Mouse (Mus musculus): ENCODE measurements around the gene Gm12845. TPM values are rescaled to one million over a fixed set of nuclear protein-coding genes. Genes with fewer than 3 reads are reported as not detected.

Gm12845 gene
- not detected in 2 replicates for polyA plus RNA-seq (2015; fragmentation: Nextera tagmentation; extraction: Ambion mirVana)

DNA sequence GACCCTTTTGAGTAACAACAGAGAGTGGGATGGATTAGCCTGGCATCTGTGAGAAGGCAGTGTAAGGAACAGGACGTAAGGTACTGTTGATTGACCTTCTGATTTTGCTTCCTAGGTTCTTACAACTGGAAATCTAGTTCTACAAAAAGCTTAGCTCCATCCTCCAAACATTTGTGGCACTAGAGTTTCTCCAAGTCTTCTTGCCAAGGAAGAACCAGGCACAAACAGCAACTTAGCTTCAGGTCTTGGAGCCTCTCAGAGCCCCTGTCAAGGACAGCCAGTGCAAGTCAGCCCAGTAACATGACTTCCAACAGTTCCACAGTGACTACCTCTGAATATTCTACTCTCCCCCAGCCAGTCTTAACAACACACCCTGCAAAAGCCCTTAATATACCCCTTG lies at the start of gene Gm12845:
TSS of gene Gm12845 (plus strand) at position 301 of the 400 bp plus-strand sequence.
- 77% methylated on average over 1 of the region's 1 CpGs for WGBS

DNA sequence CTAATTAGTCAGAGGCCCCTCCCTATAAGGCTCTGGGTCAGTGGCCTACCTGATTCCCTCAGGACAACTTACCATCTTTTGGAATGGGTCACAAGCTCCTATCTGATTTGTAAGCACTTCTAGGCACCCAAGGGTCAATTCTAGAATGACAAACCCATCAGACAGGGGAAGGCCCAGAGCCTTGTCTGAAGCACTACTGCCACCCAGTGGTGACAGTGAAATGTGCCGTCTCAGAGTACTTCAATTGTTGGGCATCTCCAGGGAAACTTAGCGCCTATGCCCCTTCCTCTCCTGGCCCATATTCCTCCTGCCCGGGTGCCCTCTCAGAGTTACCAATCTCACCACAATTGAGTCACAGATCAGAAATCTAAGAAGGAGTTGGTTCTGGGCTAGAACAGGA lies 47.3 kb upstream of the Gm12845 start:
- ATAC-seq: peak; percentile 37
- no peak overlapping the region for H3K4me3 ChIP-seq (ENCODE audit: low read depth, low read length)
- H3K9me3 ChIP-seq (ENCODE audit: low read length): no peaks in the 10 kb centered on the region
- DNase-seq (ENCODE audit: low spot score): peak; percentile 74
- H3K27me3 ChIP-seq (replicated peaks; ENCODE audit: insufficient read depth, low read length): no peaks in the 10 kb centered on the region
- H3K4me1 ChIP-seq (ENCODE audit: insufficient read depth, low read depth, low read length): peaks cover 6% of the 10 kb centered on the region; the same call in 1 of the 2 replicates
- WGBS: 23% methylated on average over 3 of the region's 3 CpGs
- peaks cover 36% of the 10 kb centered on the region; the same call in 1 of the 2 replicates for H3K36me3 ChIP-seq (ENCODE audit: insufficient read depth, low read length)
- no peak overlapping the region for H3K9ac ChIP-seq (replicated peaks; ENCODE audit: low read depth)
- H3K27ac ChIP-seq (ENCODE audit: low read length): no peak overlapping the region
- TF ChIP-seq EP300 (IDR thresholded peaks at IDR 0.05) (no peak), CTCF (IDR thresholded peaks at IDR 0.05) (peak; percentile 94)
- H3K4me2 ChIP-seq (replicated peaks; ENCODE audit: low read depth, low read length): no peak overlapping the region

More for the DNA sequence above, at the start of gene Gm12845:
- Histone ChIP-seq H3K4me2 (replicated peaks; ENCODE audit: low read depth, low read length) (no peak within 1 kb of the TSS), H3K9ac (replicated peaks; ENCODE audit: low read depth) (no peak within 1 kb of the TSS), H3K27ac (ENCODE audit: low read length) (no peak within 1 kb of the TSS), H3K4me1 (ENCODE audit: insufficient read depth, low read depth, low read length) (no peaks in the 10 kb centered on the region), H3K9me3 (ENCODE audit: low read length) (no peaks in the 10 kb centered on the region), H3K36me3 (ENCODE audit: insufficient read depth, low read length) (no peaks in the 10 kb centered on the region), H3K27me3 (replicated peaks; ENCODE audit: insufficient read depth, low read length) (no peaks in the 10 kb centered on the region), H3K4me3 (ENCODE audit: low read depth, low read length) (no peak within 1 kb of the TSS)
- TF ChIP-seq CTCF (IDR thresholded peaks at IDR 0.05): no peak
- TF ChIP-seq EP300 (IDR thresholded peaks at IDR 0.05): no peak
- ATAC-seq (no peak), DNase-seq (ENCODE audit: low spot score) (no peak)

DNA sequence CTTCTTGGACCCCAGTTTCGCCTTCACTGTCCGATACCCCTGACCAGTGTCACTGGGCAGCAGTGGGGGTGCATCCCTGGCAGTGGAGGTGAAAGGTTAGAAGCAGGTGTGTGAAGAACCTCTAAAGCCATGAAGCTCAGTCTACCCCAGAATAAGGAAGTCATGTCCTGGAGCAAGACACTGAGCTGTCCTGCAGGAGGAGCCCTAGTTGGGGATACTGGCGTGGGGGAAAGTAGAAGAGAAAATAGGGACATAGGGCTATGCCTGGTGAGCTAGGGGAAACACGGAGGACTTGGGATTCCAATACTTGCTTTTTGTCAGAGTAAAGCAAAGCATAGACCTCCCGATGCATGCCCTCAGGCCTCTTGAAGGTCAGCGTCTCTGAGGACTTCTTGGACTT lies 43.2 kb upstream of the Gm12845 start:
- Histone ChIP-seq H3K27ac (ENCODE audit: low read length) (no peak overlapping the region), H3K27me3 (replicated peaks; ENCODE audit: insufficient read depth, low read length) (no peaks in the 10 kb centered on the region), H3K4me2 (replicated peaks; ENCODE audit: low read depth, low read length) (peak overlapping the region; percentile 73; the same call in 1 of the 2 replicates), H3K9ac (replicated peaks; ENCODE audit: low read depth) (no peak overlapping the region), H3K36me3 (ENCODE audit: insufficient read depth, low read length) (peaks cover 14% of the 10 kb centered on the region; the same call in 1 of the 2 replicates), H3K4me1 (ENCODE audit: insufficient read depth, low read depth, low read length) (peaks cover 6% of the 10 kb centered on the region; the same call in 1 of the 2 replicates), H3K4me3 (ENCODE audit: low read depth, low read length) (peak overlapping the region; percentile 78; the same call in 1 of the 2 replicates), H3K9me3 (ENCODE audit: low read length) (no peaks in the 10 kb centered on the region)
- WGBS: 76% methylated on average over 6 of the region's 6 CpGs
- no peak for DNase-seq (ENCODE audit: low spot score)
- ATAC-seq: no peak
- TF ChIP-seq EP300 (IDR thresholded peaks at IDR 0.05) (no peak), CTCF (IDR thresholded peaks at IDR 0.05) (peak; percentile 31)

DNA sequence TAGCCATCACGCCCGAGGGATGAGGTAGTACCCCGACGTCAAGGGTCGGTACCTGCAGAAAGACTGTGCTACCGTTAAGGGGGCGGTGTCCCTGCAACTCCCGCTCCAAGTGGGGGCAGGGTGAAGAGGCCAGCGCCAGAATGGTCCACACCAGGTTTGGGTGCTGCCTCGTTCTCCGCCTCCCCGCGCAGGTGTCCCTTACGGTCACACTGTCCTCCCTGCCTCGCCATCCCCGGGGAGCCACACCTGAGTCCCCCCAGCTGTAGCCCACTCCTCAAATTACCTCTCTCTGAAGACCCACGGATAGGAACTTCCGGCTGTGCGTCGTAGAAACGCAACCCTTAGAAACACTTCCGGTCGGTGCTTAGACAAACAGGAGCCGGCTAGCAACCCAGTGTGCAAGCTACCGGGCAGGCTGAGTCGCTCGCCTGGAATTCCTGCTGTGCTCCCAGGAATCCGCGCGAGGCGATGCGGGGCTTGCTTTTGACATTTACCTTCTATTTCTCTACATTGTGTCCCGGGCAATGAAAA lies 42.2 kb upstream of the Gm12845 start, which contains the start of gene Dmap1:
TSS of gene Dmap1 (minus strand) at position 343 of the 531 bp plus-strand sequence.
- under 1% methylated on average over 33 of the region's 33 CpGs for WGBS
- ATAC-seq (peak; percentile 93), DNase-seq (ENCODE audit: low spot score) (peak; percentile 89)
- H3K27me3 ChIP-seq (replicated peaks; ENCODE audit: insufficient read depth, low read length): no peaks in the 10 kb centered on the region
- TF ChIP-seq CTCF (IDR thresholded peaks at IDR 0.05) (0 out of 2 replicates have a peak, but pooled peaks have one; percentile 8), EP300 (IDR thresholded peaks at IDR 0.05) (peak; percentile 42)
- peak within 1 kb of the TSS; percentile 73 for H3K4me2 ChIP-seq (replicated peaks; ENCODE audit: low read depth, low read length)
- peak within 1 kb of the TSS; percentile 78 for H3K4me3 ChIP-seq (ENCODE audit: low read depth, low read length)
- H3K9ac ChIP-seq (replicated peaks; ENCODE audit: low read depth): peak within 1 kb of the TSS; percentile 77
- no peak within 1 kb of the TSS for H3K27ac ChIP-seq (ENCODE audit: low read length)
- no peaks in the 10 kb centered on the region for H3K9me3 ChIP-seq (ENCODE audit: low read length)
- peaks cover 11% of the 10 kb centered on the region; the same call in 1 of the 2 replicates for H3K36me3 ChIP-seq (ENCODE audit: insufficient read depth, low read length)
- H3K4me1 ChIP-seq (ENCODE audit: insufficient read depth, low read depth, low read length): peaks cover 6% of the 10 kb centered on the region; the same call in 1 of the 2 replicates

DNA sequence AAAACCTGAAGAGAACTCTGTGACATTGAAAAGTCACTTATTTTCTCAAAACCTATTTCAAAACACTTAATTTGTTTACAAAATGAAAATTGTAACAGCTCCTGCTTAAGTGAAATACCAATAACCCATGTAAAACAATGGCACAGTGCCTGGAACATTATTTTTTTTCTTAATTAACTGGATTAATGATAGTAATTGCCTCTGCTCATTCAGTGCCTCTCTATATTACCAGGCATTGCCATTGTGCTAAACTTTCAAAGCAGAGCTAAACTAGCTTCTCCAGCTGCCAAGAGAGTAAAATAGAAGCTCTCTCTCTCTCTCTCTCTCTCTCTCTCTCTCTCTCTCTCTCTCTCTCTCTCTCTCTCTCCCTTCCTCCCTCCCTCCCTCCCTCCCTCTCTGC lies 41.7 kb upstream of the Gm12845 start:
- Histone ChIP-seq H3K4me2 (replicated peaks; ENCODE audit: low read depth, low read length) (peak overlapping the region; percentile 73), H3K9ac (replicated peaks; ENCODE audit: low read depth) (no peak overlapping the region), H3K4me3 (ENCODE audit: low read depth, low read length) (peak overlapping the region; percentile 78), H3K27ac (ENCODE audit: low read length) (no peak overlapping the region), H3K36me3 (ENCODE audit: insufficient read depth, low read length) (peaks cover 10% of the 10 kb centered on the region; the same call in 1 of the 2 replicates), H3K27me3 (replicated peaks; ENCODE audit: insufficient read depth, low read length) (no peaks in the 10 kb centered on the region), H3K4me1 (ENCODE audit: insufficient read depth, low read depth, low read length) (peaks cover 6% of the 10 kb centered on the region; the same call in 1 of the 2 replicates), H3K9me3 (ENCODE audit: low read length) (no peaks in the 10 kb centered on the region)
- DNase-seq (ENCODE audit: low spot score): no peak
- TF ChIP-seq EP300 (IDR thresholded peaks at IDR 0.05): peak; percentile 7; the same call in 1 of the 2 replicates
- no peak for TF ChIP-seq CTCF (IDR thresholded peaks at IDR 0.05)
- ATAC-seq: peak; percentile 4; the same call in 1 of the 2 replicates

DNA sequence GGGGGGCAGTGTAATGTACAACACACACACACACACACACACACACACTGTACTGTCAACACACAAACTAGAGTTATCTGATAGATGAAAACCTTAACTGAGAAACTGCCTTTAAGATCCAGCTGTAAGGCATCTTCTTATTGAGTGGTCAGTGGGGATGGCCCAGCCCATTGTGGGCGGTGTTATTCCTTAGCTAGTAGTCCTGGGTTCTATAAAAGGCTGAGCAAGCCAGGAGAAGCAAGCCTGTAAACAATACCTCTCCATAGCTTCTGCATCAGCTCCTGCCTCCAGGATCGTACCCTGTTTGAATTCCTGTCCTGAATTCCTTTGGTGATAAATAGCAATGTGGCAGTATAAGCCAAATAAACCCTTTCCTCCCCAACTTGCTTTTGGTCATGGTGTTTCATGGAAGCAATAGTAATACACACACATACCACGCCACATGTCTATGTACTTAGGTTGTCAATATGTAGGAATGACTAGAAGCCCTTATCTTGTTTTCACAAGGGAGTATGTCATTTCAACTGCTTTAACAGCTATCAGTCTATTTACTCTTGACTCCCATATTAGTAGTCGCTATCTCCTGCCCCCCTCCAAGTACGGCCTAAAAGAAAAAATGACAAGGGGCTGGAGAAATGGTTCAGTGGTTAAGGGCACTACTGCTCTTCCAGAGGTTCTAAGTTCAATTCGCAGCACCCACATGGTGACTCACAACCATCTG lies 41.0 kb upstream of the Gm12845 start:
- Histone ChIP-seq H3K9me3 (ENCODE audit: low read length) (no peaks in the 10 kb centered on the region), H3K36me3 (ENCODE audit: insufficient read depth, low read length) (peaks cover 5% of the 10 kb centered on the region; the same call in 1 of the 2 replicates), H3K4me2 (replicated peaks; ENCODE audit: low read depth, low read length) (no peak overlapping the region), H3K4me1 (ENCODE audit: insufficient read depth, low read depth, low read length) (peaks cover 6% of the 10 kb centered on the region; the same call in 1 of the 2 replicates), H3K27ac (ENCODE audit: low read length) (no peak overlapping the region), H3K4me3 (ENCODE audit: low read depth, low read length) (no peak overlapping the region), H3K9ac (replicated peaks; ENCODE audit: low read depth) (no peak overlapping the region), H3K27me3 (replicated peaks; ENCODE audit: insufficient read depth, low read length) (no peaks in the 10 kb centered on the region)
- TF ChIP-seq EP300 (IDR thresholded peaks at IDR 0.05) (no peak), CTCF (IDR thresholded peaks at IDR 0.05) (no peak)
- ATAC-seq (no peak), DNase-seq (ENCODE audit: low spot score) (no peak)
- 56% methylated on average over 6 of the region's 6 CpGs for WGBS

Measured in lung, postnatal 0 days (tissue).